Mouse (Mus musculus): ENCODE measurements around the gene Gm20929. TPM values are rescaled to one million over a fixed set of nuclear protein-coding genes. Genes with fewer than 3 reads are reported as not detected.
"Not testable (repeated sequence)": the region's sequence is repeated elsewhere in the genome, so short reads cannot be mapped to it uniquely, and the experiment has no call there.

Gene Gm20929
- total RNA-seq (2017) = not detected in 2 replicates

- ATAC-seq (ENCODE audit: extremely low read depth, insufficient number of reproducible peaks, low FRiP score, poor library complexity, severe bottlenecking) = not testable (repeated sequence)
Observed at GRCm38 (mm10) chrY:53843649-53844048, at the start of gene Gm20929. Gene Gm20929, plus strand, starts transcription at chrY:53843949.

Data from neutrophil, adult 5-6 weeks (primary cell).